Mouse (Mus musculus) embryonic fibroblast, embryonic 13.5 days (primary cell): ENCODE data around the gene Gm20388.

Source experiments
- CTCF ChIP-seq: IDR thresholded peaks from 2 replicates; pipeline ENCODE4 v1.5.1; 2011; ENCODE audit warnings: mild to moderate bottlenecking, control low read depth, low read length, moderate library complexity, borderline replicate concordance; ENCODE audit not compliant: insufficient read depth
- POLR2A ChIP-seq: IDR thresholded peaks from 2 replicates; pipeline ENCODE4 v1.6.1; 2011; ENCODE audit warnings: low read depth, mild to moderate bottlenecking, control low read depth, low read length, moderate library complexity

DNA sequence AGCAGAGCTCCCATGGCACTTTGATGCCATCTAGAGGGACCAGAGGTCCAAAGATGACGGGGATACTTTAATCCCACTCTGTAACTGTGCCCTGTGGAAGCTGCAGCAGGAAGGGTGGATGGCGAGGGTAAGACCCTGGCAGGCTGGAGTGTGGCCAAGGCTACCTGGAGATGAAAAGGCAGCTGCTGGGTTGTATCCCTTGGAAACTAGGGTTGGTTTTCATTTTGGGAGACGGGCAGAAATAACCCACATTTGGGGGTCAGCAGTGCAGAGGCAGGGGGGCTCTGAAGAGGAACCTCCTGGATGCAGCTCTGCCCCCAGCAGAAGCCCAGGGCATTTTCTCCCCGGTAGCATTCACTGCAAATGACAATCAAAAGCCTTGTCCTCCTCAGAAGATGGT, 3594.6 kb downstream of the Gm20388 start:
- TF ChIP-seq CTCF (no peak), POLR2A (no peak)
